Mouse (Mus musculus) myocyte (in vitro differentiated cells): ENCODE results near the gene Snx25.

ENCODE experiments used
- CEBPB ChIP-seq: IDR thresholded peaks from 2 replicates; pipeline ENCODE4 v1.6.1; 2011; ENCODE audit warnings: mild to moderate bottlenecking, moderate library complexity; ENCODE audit not compliant: poor library complexity, insufficient read depth, severe bottlenecking
- E2F4 ChIP-seq: IDR thresholded peaks from one replicate; pipeline ENCODE4 v1.6.1; 2011; ENCODE audit warnings: mild to moderate bottlenecking, control low read depth, moderate library complexity; ENCODE audit not compliant: insufficient read depth
- MAX ChIP-seq: IDR thresholded peaks from one replicate; pipeline ENCODE4 v1.6.1; 2011; ENCODE audit warnings: low read depth, mild to moderate bottlenecking, control low read depth
- POLR2A ChIP-seq: IDR thresholded peaks from one replicate; pipeline ENCODE4 v1.6.1; 2011; ENCODE audit warnings: low read depth, mild to moderate bottlenecking, control low read depth, moderate library complexity; ENCODE audit not compliant: insufficient read length
- POLR2AphosphoS2 ChIP-seq: IDR thresholded peaks from one replicate; pipeline ENCODE4 v1.6.1; 2011; ENCODE audit warnings: low read depth, control low read depth; ENCODE audit not compliant: insufficient read length
- REST ChIP-seq: IDR thresholded peaks from one replicate; pipeline ENCODE4 v1.6.1; 2011; ENCODE audit warnings: mild to moderate bottlenecking, control low read depth, moderate library complexity; ENCODE audit not compliant: insufficient read depth, insufficient read length
- TCF12 ChIP-seq: IDR thresholded peaks from one replicate; pipeline ENCODE4 v1.6.1; 2011; ENCODE audit warnings: mild to moderate bottlenecking, control low read depth; ENCODE audit not compliant: poor library complexity, insufficient read depth, severe bottlenecking
- TCF3 ChIP-seq: IDR thresholded peaks from one replicate; pipeline ENCODE4 v1.6.1; 2011; ENCODE audit warnings: low read depth, control low read depth; ENCODE audit not compliant: insufficient read length
- USF1 ChIP-seq: IDR thresholded peaks from one replicate; pipeline ENCODE4 v1.6.1; 2011; ENCODE audit warnings: low read depth, mild to moderate bottlenecking, control low read depth, moderate library complexity

DNA sequence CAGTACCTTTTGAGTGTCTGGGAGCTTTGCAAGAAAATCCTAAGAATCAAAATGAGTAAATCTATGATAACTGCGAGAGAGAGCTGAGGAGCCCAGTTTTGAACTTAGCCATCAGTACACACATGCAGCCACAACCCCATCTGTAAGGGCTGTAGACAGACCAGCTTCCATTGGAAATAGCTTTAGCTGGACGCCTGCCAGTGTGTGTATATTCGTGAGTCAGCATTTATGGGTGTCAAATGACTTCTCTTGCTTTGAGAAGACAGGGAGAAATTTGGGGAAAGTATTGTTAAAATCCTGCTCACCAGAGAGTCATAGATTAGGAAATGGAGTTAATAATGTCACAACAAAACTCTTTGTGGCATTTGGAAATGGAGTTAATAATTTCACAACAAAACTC lies 165.3 kb downstream of the Snx25 start:
- no peak for TF ChIP-seq POLR2A
- TF ChIP-seq REST: no peak
- no peak for TF ChIP-seq MAX
- no peak for TF ChIP-seq TCF12
- no peak for TF ChIP-seq E2F4
- no peak for TF ChIP-seq CEBPB
- no peak for TF ChIP-seq POLR2AphosphoS2
- no peak for TF ChIP-seq USF1
- TF ChIP-seq TCF3: no peak
